Mouse (Mus musculus) MEL (cell line): ENCODE results near the gene Tifa. TPM values are rescaled to one million over a fixed set of nuclear protein-coding genes. Genes with fewer than 3 reads are reported as not detected.

Experiments
- DNase-seq: peaks from one replicate; pipeline ENCODE4 v3.0.0; 2011; ENCODE audit warnings: low read depth, low spot score
- H3K27ac ChIP-seq: 2 replicates; pipeline ENCODE4 v1.5.1; 2012; ENCODE audit warnings: low read depth, mild to moderate bottlenecking, control low read depth, low read length, moderate library complexity; ENCODE audit not compliant: control insufficient read depth
- H3K27me3 ChIP-seq, 2 experiments: fragments of 150-350 bp in 1 of 2; sonication (generic) in 1 of 2; 2 replicates each; pipeline ENCODE4 v1.6.1; 2012; ENCODE audit warnings: low read length in 2 of 2, mild to moderate bottlenecking in 2 of 2, improper control_type of control experiment in 1 of 2, moderate library complexity in 1 of 2; ENCODE audit not compliant: insufficient read depth in 2 of 2, control insufficient read depth in 1 of 2
- H3K36me3 ChIP-seq, 2 experiments: 2 replicates each; pipeline ENCODE4 v1.6.1; 2012 to 2014; ENCODE audit warnings: low read length in 2 of 2, improper control_type of control experiment in 1 of 2, inconsistent platforms in 1 of 2, mild to moderate bottlenecking in 1 of 2; ENCODE audit not compliant: insufficient read depth in 2 of 2, control insufficient read depth in 1 of 2
- H3K4me1 ChIP-seq, 2 experiments: fragments of 150-350 bp in 1 of 2; sonication (generic) in 1 of 2; 2 replicates each; pipeline ENCODE4 v1.6.1; 2012; ENCODE audit warnings: low read length in 2 of 2, improper control_type of control experiment in 1 of 2, mild to moderate bottlenecking in 1 of 2; ENCODE audit not compliant: insufficient read depth in 2 of 2, control insufficient read depth in 1 of 2
- H3K4me3 ChIP-seq, 2 experiments: fragments of 150-350 bp in 1 of 2; sonication (generic) in 1 of 2; 2 replicates each; pipeline ENCODE4 v1.5.1; 2012; ENCODE audit warnings: low read depth in 2 of 2, low read length in 2 of 2, mild to moderate bottlenecking in 2 of 2, moderate library complexity in 2 of 2, control low read depth in 1 of 2, improper control_type of control experiment in 1 of 2; ENCODE audit not compliant: control insufficient read depth in 1 of 2, insufficient read depth in 1 of 2
- H3K79me2 ChIP-seq: 2 replicates; pipeline ENCODE4 v1.6.1; 2012; ENCODE audit warnings: mild to moderate bottlenecking, low read length, moderate library complexity; ENCODE audit not compliant: control insufficient read depth, poor library complexity, insufficient read depth
- H3K9ac ChIP-seq: 2 replicates; pipeline ENCODE4 v1.6.1; 2012; ENCODE audit warnings: low read depth, mild to moderate bottlenecking, control low read depth, low read length, moderate library complexity; ENCODE audit not compliant: control insufficient read depth, poor library complexity, severe bottlenecking
- H3K9me3 ChIP-seq: fragments of 150-350 bp; sonication (generic); replicated peaks from 2 replicates; pipeline ENCODE4 v1.6.1; 2012; ENCODE audit warnings: mild to moderate bottlenecking, low read length, improper control_type of control experiment, moderate library complexity; ENCODE audit not compliant: insufficient read depth
- CHD2 ChIP-seq: IDR thresholded peaks from 2 replicates; pipeline ENCODE4 v1.6.1; 2011; ENCODE audit warnings: low read length, improper control_type of control experiment
- E2F4 ChIP-seq: IDR thresholded peaks from 2 replicates; pipeline ENCODE4 v1.6.1; 2011; ENCODE audit warnings: low read depth, low read length, improper control_type of control experiment, borderline replicate concordance
- EP300 ChIP-seq, 2 experiments: IDR thresholded peaks; 2 replicates each; pipeline ENCODE4 v1.6.1; 2011; ENCODE audit warnings: improper control_type of control experiment in 2 of 2, low read length in 2 of 2, low read depth in 1 of 2, mild to moderate bottlenecking in 1 of 2
- GABPA ChIP-seq: IDR thresholded peaks from 2 replicates; pipeline ENCODE4 v1.6.1; 2012; ENCODE audit warnings: low read depth, mild to moderate bottlenecking, inconsistent platforms, low read length, improper control_type of control experiment, moderate library complexity
- GATA1 ChIP-seq: IDR thresholded peaks from 2 replicates; pipeline ENCODE4 v1.6.1; 2011; ENCODE audit warnings: low read depth, low read length, improper control_type of control experiment
- HCFC1 ChIP-seq: IDR thresholded peaks from 2 replicates; pipeline ENCODE4 v1.6.1; 2012; ENCODE audit warnings: low read depth, mild to moderate bottlenecking, inconsistent platforms, low read length, improper control_type of control experiment, moderate library complexity
- JUND ChIP-seq: IDR thresholded peaks from 2 replicates; pipeline ENCODE4 v1.6.1; 2011; ENCODE audit warnings: low read depth, mild to moderate bottlenecking, improper control_type of control experiment, low read length
- MAX ChIP-seq: IDR thresholded peaks from 2 replicates; pipeline ENCODE4 v1.6.1; 2011; ENCODE audit warnings: low read length, improper control_type of control experiment
- MYB ChIP-seq: IDR thresholded peaks from 2 replicates; pipeline ENCODE4 v1.6.1; 2011; ENCODE audit warnings: mild to moderate bottlenecking, low read depth, low read length, improper control_type of control experiment
- MYC ChIP-seq: IDR thresholded peaks from 2 replicates; pipeline ENCODE4 v1.6.1; 2011; ENCODE audit warnings: low read depth, mild to moderate bottlenecking, low read length, improper control_type of control experiment, moderate library complexity
- POLR2A ChIP-seq, 2 experiments: IDR thresholded peaks; 2 replicates each; pipeline ENCODE4 v1.6.1; 2011 to 2012; ENCODE audit warnings: low read length in 2 of 2, mild to moderate bottlenecking in 2 of 2, control low read depth in 1 of 2, improper control_type of control experiment in 1 of 2, low read depth in 1 of 2, moderate library complexity in 1 of 2; ENCODE audit not compliant: control insufficient read depth in 1 of 2, insufficient read depth in 1 of 2, poor library complexity in 1 of 2
- POLR2AphosphoS2 ChIP-seq: IDR thresholded peaks from 2 replicates; pipeline ENCODE4 v1.6.1; 2011; ENCODE audit warnings: low read length, improper control_type of control experiment
- SIN3A ChIP-seq: IDR thresholded peaks from 2 replicates; pipeline ENCODE4 v1.6.1; 2012; ENCODE audit warnings: low read length, improper control_type of control experiment, inconsistent platforms
- TBP ChIP-seq: IDR thresholded peaks from 2 replicates; pipeline ENCODE4 v1.8.0; 2011; ENCODE audit warnings: low read depth, low read length, improper control_type of control experiment
- ZC3H11A ChIP-seq: IDR thresholded peaks from 2 replicates; pipeline ENCODE4 v1.6.1; 2012; ENCODE audit warnings: low read depth, mild to moderate bottlenecking, inconsistent platforms, low read length, improper control_type of control experiment
- ZMIZ1 ChIP-seq: IDR thresholded peaks from 2 replicates; pipeline ENCODE4 v1.6.1; 2012; ENCODE audit warnings: low read depth, mild to moderate bottlenecking, inconsistent platforms, low read length, improper control_type of control experiment, moderate library complexity
- polyA plus RNA-seq, 2 experiments: library from polyadenylated mRNA; stranded (reverse) in 1 of 2; unstranded in 1 of 2; fragments of >175 nt in 1 of 2; fragments of >200 nt in 1 of 2; gene quantifications; 2 replicates each; pipeline versions ENCODE4 v1.2.1 to v1.2.4; 2012; ENCODE audit warnings: low replicate concordance in 2 of 2, low read depth in 1 of 2; ENCODE audit not compliant: insufficient read length in 2 of 2, insufficient read depth in 1 of 2, missing spikeins in 1 of 2
- total RNA-seq: library from RNA; depleted of rRNA; stranded (reverse); fragments of 300-350 nt; gene quantifications from 2 replicates; pipeline ENCODE4 v1.2.3, GENCODE M21; 2012

The Tifa gene
- total and polyA plus RNA-seq, 3 experiments: 1.7 to 3.0 TPM; not detected in 1

DNA sequence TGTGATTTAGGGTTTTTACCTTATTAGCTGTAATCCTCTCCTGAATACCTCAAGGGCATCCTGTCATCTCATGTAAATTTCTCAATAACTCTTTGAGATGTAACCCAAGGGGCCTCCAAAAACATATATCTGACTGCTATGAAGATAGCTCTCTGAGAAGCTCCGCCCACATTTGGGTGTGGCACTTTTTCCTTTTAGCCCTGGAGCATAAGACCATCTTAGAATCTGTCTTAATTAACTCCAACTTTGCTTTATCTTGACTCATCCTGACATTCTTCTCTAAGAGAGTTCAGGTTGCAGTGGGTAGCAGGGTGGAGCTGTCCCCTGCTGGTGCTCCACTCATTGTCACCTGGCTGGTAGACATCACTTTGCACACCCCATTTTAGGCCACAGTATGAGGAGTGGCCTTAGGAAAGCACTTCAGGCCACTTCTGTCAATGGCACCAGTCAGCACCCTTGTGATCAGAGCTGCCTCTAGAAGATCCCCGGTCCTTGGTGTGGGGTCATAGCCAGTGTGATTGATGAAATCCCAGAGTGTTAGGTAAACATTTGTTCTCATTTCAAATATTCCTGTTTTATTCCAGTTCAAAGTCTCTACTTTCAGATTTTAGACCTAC is 53.8 kb downstream of the Tifa start:
- Histone ChIP-seq H3K79me2 (no peaks in the 10 kb centered on the region), H3K4me3 (no peak overlapping the region)
- DNase-seq: peak; percentile 52

DNA sequence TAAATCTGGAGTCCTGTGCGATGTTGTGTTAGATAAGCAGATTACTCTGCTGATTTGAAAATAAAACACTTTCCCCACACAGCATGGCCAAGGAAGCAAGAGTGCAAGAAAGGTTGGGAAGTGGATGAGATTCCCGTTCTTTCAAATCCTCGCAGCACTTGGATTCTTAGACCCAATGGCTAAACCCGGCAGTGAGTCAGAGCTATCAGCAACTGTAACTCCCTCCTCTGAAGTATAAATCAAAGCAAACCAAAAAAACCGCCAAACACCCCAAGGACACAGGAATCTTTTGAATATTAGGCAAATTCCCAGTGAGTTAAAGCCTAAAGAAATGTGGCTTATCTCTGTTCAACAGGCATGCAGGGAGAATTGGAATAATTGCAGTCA is 54.3 kb downstream of the Tifa start:
- TF ChIP-seq JUND (no peak), GATA1 (no peak), MAX (no peak), ZC3H11A (no peak), POLR2AphosphoS2 (no peak), CHD2 (no peak)
- no peak for DNase-seq
- no peaks in the 10 kb centered on the region for H3K9me3 ChIP-seq
- no peaks in the 10 kb centered on the region for H3K79me2 ChIP-seq
- H3K4me1 ChIP-seq: peaks cover 6 to 13% of the 10 kb centered on the region in 2 experiments
- H3K4me3 ChIP-seq: no peak overlapping the region
- H3K27me3 ChIP-seq: no peaks in the 10 kb centered on the region
- H3K27ac ChIP-seq: no peak overlapping the region
- no peak overlapping the region for H3K9ac ChIP-seq
- peaks cover 0 to 17% of the 10 kb centered on the region in 2 experiments; a peak in 2 of 4 replicates for H3K36me3 ChIP-seq

More for the DNA sequence above, 53.8 kb downstream of the Tifa start:
- Histone ChIP-seq H3K36me3 (peaks cover 0 to 18% of the 10 kb centered on the region in 2 experiments; a peak in 2 of 4 replicates), H3K27me3 (no peaks in the 10 kb centered on the region), H3K27ac (no peak overlapping the region), H3K9me3 (no peaks in the 10 kb centered on the region), H3K4me1 (peaks cover 3 to 15% of the 10 kb centered on the region in 2 experiments), H3K9ac (no peak overlapping the region)
- TF ChIP-seq ZC3H11A (no peak), POLR2A (IDR thresholded peaks at IDR 0.05; ENCODE audit: control insufficient read depth in 1 of 2, insufficient read depth in 1 of 2, low read depth in 1 of 2, low read length in 2 of 2, poor library complexity in 1 of 2) (no peak), MYB (no peak), EP300 (IDR thresholded peaks at IDR 0.05; ENCODE audit: low read depth in 1 of 2, low read length in 2 of 2) (no peak), MYC (no peak), GABPA (no peak), E2F4 (no peak), GATA1 (no peak), ZMIZ1 (no peak), SIN3A (no peak), HCFC1 (no peak), TBP (no peak)
